Mouse (Mus musculus) layer of hippocampus, adult 8-10 months (tissue): ENCODE data around the gene Crcp. TPM values are rescaled to one million over a fixed set of nuclear protein-coding genes. Genes with fewer than 3 reads are reported as not detected.
"Not testable (repeated sequence)": the region's sequence is repeated elsewhere in the genome, so short reads cannot be mapped to it uniquely, and the experiment has no call there.

Source experiments
- DNase-seq, 2 experiments: peaks; one replicate each; pipeline ENCODE4 v3.0.0; 2022; ENCODE audit warnings: low spot score in 2 of 2
- total RNA-seq, 4 experiments: library from RNA; stranded (reverse); gene quantifications; 2 replicates each; pipeline ENCODE4 v1.2.4; 2022

The Crcp gene
- total RNA-seq, 4 experiments from 2014 or later = 31.8 to 38.2 (median 35.6) TPM

DNA sequence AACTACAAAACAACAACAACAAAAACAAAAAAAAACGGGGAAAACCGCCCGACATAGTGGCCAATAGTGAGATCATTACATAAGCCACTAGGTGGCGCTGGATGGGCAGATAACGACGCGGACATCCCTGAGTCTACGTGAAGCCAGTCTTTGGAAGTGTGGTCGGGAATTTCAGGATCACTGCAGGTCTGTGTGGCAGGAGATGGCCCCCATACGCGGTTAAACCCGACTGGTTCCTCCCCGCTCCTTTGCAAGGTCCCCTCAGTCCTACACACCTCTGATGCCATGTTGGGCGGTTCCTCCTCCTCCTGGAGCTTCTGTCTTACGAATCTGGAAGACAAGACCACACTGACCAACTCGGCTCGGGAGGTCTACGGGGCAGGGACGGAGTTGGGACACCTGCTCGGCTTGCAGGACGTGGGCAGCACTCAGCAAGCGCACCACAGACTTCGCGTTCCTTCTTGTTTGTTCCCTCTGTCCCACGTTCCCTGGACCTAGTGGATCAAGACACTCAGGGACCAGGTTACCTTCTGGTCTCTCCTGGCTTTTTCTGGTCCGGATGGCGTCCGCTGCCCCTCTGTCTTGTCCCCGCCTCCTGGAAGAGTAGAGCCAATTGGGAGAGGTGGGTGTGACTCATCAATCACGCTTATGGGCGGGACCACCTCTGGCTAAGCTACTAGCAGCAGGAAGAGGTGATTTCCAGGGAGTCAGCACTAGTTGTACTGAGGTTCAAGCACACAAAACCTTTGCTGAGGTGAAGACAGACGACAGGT is 5.1 kb upstream of the Crcp start:
- DNase-seq = peak; percentile 67 to 70

DNA sequence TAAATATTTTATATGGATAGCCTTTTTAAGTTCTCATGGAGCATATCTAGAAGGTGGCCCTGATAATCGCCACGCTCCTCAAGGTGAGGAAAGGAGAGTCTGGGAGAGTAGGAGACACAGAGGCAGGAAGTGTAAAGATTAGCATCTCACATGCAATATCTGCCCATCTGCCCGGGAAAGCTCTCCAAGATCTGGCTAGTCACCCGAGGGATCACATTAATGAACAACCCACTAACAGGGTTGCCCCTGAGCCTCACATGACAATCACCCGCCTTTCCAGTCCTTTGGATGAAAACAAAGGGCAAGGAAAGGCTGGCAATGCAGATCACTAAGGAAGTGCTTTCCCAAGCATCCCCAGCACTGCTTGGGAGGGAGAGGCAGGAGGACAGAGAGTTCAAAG is 2.0 kb upstream of the Crcp start:
- DNase-seq = no peak

DNA sequence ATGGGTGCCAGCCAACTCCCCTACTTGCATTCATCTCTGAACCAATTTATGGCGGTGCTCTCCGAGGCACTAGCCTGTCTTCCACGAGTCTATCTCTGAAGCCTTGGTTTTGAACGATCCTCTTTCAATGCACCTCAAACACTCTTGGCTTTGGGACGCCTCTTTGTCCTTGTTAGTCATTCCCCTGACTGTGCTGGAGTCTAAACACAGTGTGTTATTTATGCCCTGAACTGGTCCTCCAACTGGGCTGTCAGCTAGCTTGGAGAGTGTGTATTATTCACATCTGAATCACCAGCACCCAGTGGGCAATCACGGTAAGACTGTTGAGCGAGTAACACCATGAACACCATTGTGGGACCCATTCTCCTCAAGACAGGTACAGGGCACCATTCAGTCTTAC is 1.4 kb upstream of the Crcp start:
- DNase-seq = no peak

DNA sequence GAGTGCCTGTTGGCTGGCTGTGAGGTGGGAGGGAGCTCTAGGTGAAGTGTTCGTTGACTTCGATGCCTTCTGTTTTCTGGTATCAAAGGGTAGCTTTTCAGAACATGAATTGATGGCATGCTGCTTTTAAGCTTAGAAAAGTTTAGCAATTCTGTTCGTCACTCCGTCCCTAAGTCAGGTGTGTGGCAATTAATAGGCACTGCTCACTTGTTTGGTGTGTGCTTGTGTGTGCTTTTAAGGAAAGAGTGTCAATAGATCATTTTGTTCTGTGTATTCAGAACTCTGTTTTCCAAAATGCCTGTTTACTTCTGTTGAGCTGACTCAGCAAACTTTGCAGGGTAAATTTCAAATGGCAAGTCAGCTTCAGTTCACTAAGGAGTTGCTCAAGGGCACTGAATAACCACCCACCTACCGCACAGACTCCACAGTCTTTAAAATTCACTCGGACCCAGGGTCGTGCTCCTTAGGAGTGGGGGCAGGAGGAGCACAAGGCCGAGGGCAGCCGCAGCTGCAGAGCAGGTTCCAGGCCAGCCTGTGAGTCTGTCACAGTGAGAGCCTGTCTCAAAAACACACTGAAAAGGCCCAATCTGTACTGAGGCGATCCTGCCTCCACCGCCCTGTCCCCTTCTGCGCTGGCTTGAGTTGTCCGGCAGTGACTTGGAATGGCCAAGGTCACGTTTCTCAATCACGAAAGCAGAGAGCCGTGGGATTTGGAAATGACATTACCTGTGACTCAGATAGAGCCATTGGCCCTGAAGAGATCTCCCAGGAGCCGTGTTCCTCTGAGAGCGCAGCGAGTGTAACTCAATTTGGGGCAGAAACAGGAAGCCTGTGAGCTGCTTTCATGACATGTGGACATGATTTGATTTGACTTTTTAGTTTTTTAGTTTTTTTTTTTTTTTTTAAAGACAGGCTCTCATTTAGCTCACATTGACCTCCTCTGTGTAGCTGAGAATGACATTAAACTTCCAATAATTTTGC is 2.6 kb downstream of the Crcp start:
- DNase-seq = no peak

DNA sequence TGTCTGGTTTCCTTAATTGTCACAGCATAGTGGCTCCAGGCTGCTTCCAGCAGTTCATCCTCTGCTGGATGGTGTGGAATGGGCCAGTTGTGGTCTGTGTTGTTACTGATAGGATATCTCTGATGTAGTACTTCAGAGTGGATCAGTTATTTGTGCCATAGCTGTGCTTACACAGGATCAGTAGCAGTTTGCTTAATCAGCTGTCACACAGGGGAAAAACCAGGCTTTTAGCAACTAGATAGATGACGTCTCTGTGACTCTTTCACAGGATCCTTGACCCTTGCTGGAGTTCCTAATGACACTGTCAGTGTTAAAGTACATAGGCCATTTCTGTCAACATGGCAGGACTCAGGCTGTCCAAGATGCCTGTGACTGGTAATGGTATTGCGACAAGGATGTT is 4.8 kb downstream of the Crcp start:
- DNase-seq = no peak

DNA sequence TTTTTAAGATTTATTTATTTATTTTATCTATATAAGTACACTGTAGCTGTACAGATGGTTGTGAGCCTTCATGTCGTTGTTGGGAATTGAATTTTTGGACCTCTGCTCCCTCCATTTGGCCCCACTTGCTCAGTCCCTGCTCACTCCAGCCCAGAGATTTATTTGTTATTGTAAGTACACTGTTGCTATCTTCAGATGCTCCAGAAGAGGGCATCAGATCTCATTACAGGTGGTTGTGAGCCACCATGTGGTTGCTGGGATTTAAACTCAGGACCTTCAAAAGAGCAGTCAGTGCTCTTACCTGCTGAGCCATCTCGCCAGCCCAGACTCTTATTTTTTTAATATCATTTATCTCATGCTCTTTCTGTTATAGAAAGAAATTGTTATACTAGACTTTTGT is 7.2 kb downstream of the Crcp start:
- DNase-seq = not testable (repeated sequence)

DNA sequence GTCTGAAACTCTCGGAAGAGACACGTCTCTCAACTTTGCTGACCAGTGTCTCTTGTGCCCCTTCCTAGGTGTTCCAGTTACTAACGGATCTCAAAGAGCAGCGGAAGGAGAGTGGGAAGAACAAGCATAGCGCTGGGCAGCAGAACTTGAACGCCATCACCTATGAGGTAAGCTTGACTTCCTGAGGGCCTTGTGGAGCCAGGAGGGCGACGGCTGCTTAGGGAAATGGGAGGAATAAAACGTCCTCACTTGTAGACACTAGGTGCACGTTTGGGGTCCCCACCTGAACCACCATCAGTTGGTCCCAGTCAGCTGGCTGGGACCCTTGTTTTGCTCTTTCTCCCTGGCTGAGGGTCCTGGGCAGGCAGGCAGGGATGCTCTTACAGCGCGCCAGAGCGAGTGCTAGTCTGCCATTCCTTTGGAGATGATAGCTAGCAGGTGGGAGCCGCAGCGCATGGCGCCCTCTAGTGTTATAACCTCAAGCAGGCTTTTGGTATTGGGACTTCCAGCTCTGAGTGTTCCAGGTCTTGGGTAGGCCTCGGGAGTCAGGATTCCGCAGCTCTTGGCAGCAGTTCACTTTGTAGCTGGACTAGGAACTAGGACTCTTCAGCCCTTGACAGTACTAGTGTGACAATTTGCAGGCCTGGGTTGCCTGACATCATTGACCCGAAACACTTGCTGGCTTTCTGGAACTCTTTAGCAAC is 8.8 kb downstream of the Crcp start:
- peak in 1 of 2 experiments; percentile 69 for DNase-seq

DNA sequence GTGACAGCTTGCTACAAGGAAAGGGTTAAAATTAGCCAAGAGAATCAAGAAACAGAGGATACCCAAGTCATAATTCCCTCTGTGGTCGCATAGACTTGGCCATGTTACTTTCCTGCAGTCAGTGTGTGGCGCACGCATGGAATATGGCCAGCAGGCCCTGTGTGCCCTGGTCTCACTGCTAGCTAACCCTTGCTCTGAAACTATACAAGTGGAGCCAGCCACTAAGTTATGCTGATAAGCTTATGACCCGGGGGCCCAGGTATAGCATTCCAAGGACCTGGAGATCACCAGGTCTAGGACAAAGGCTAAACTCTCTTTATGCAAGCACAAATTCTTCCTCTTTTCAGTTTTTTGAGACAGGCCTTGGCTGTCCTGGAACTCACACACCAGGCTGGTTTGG is 11.7 kb downstream of the Crcp start:
- DNase-seq = no peak

DNA sequence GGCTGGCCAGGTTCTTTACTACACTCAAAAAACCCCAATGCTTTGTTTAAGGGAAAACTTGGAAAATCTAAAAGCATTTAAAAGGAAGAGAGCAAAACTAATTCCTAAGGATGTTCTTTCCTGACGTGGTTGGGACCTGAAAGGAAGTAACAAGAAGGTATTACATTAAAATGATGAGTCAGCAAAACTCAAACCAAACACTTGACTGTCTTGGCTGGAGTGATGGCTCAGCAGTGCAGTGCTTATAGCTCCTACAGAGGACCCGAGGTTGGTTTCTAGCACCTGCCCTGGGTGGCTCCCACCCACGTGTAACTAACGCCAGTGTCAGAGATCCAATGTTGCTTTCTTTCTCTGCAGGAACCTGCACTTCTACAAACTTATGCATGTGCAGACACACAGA is 12.2 kb downstream of the Crcp start:
- DNase-seq = no peak

DNA sequence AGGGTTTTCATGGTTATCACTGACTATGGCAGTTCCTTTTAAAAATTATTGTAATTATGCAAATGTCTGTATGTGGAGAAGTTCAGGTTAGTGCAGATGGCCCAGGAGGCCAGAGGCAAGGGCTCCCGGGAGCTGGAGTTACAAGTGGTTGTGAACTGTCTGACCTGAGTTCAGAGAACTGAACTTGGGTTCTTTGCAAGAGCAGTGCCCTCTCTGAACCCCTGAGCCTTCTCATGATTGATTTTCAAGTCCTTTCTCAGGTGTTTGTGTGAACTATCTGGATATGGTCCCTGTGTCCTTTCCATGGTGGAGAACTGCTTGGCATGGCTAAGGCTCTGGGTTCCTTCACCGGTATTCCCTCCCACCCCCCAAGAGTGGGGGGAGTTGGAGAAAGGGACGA is 14.7 kb downstream of the Crcp start:
- DNase-seq = no peak

DNA sequence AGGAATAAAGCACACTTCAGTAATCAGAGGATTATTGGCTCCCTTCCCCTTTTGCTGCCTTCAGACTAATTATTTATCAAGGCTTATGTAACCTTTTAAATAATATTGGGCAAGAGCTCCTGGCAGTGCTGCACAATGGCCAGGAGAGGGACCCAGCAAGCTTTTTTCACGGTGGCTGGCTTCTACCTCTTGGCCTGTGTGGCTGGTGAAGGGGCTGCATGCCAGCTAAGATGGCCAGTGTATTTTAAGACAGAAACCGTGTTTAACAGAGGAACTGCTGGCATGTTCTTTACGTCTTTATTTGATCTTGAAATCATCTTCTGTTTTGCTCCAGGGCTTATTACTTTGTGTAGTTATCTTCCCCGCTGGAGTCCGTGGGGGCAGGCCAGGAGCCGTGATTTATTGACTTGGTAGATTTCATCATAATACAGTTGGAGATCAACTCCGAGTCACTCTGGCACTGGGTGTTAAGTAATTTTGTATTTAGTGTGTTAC is 15.2 kb downstream of the Crcp start:
- peak; percentile 55 to 60 for DNase-seq

DNA sequence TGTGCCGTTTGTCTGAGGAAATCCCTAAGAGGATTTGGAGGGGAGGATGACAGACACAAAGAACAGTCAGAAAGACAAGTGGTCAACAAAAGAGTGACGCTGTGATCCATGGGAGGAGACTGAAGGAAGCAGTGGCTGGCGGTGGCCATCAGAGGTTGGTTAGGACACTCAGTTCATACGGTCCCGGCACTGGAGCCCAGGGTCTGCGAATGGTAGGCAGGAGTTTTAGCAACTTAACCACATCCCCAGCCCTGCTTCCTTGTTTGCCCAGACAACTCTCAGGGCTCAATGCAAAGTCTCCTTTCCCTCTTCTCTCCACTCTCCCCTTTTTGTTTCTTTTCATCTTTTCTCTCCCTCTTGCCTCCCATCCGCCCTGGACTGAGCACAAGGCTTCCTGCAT is 17.0 kb downstream of the Crcp start:
- DNase-seq = no peak

DNA sequence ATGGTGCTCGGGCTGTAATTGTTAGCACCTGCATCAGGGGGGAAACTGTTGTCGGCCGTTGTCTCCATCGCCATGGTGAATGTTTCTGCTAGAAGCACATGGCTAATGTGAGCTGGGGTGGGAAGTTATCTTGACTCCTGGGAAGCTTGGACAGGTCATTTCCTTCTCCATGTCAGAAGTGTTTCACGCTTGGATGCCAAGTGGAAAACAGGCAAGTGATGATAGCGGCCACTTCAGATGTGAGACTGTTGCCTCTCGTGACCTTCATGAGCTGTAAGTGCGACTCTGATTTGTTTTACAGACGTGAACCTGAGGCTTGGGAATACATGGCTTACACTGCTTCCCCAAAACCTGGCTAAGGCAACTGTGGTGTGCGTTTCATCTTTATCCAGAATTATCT is 17.5 kb downstream of the Crcp start:
- DNase-seq = no peak

DNA sequence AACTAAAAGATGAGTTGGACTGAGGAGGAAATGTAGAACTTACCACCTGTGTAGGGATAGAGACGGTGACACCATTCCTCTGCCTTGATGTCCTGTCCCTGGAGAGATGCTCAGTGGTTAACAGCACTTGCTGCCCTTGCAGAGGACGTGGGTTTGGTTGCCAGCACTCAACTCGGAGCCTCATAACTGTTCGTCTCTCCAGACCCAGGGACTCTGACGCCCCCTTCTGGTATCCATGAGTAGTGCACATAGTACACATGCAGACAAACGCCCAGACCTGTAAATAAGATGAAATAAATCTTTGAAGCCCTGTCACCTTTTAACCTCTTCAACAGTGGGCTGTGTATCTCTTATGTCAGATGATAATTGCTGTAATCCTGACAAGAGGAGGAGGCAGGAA is 17.9 kb downstream of the Crcp start:
- DNase-seq = no peak

DNA sequence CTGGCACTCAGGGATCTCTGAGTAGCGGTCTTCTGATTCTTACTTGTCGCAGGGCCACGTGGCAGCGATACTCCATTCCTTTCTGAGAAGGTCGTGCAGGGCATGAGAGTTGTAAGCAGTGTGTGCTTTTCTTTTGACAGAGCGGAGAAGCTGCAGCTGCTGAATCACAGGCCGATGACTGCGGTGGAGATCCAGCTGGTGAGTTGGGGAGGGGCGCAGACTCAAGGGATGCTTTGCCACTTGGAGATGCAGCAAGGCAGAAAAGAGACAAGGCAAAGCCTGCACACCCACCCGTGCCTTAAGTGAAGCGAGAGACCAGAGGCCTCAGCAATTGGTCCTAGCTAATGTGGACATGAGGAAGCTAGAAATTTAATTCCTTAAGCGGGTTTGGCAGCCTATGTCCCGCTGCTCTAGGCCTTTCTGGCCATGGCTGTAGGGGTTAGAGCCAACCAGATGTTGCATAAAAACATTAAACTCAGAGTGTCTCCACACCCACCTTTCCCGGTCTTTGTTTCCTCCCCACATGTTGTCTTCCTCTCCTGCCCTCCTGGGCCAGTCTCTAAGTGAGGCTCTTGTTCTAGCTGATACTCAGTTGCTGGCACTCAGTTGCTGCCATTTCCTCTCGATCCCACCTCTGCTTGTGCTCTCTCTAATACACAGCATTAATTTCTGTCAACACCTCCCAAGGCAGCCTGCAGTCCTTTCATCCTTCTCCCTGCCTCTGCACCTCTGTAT is 19.9 kb downstream of the Crcp start:
- DNase-seq = no peak

DNA sequence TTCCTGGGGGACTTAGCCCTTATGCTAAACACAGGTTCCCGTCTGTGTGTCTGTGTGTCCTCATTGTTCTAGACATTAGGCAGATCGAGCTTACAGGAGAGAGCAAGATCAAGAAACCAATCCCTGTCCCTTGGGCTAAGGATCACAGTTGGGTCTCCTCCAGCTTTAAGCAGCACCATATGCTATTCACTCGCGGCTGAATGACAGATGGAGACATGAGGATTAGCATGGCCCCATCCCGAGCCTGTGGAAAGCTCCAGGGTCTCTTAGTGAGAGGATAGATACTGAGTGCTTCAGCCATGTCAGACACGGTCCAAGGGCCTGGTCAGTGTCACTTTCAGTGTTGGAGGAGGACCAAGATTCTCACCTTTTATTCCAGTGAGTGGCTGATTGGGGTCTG is 21.3 kb downstream of the Crcp start:
- DNase-seq = no peak

DNA sequence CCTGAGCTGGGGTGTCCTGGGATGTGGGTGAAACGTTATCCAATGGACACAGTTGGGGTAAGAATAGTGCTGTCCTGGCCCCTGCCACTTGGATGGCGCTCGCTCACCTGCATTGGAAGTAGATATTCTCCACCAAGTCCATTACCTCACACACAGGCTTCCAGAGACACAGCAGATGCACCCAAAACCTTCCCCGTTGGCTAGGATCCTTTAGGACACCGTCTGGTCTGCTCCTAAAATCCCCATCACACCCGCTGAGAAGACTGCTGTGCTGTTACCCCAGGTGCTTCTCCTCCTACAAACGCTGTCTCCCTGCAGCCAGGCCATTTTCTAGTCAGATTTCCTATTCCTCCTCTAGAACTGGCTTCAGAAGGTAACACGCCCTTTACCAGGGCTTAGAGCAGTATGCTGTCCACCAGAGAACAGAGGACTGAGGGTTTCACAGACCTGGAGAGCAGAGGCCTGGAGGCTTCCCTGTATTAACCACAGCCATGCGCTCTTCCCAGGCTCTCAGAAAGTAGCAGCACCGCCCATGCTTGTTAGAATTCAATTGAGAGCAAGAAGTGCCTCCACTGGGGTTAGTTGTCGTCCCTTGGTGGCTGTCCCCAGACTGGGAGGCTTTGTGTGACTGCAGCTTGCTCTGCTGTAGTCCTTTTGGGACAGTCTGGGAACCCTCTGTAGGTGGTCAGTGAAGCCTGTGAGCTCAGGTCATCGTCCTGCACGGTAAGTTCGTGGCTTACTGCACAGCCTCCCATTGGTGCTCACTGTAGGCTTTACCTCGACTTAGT is 22.2 kb downstream of the Crcp start:
- DNase-seq = no peak

DNA sequence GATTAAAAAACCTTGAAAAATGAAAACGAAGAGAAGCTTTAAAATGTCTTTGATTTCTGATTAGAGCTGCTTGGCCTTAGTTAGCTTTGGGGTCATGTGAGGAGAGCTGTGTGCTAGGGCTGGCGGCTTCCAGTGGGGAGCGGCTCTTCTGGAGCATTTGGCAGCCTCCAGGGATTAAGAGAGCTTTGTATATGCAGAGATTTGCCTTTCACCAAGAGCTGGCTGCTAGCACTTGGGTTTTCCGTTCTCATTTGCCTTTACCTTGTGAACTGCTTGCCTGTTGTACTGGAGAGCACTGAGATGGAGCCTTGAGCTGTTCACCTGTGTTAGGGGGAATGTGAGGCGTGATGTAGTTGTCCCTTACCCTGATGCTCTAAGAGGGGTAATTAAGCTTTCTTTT is 23.4 kb downstream of the Crcp start:
- DNase-seq = no peak

DNA sequence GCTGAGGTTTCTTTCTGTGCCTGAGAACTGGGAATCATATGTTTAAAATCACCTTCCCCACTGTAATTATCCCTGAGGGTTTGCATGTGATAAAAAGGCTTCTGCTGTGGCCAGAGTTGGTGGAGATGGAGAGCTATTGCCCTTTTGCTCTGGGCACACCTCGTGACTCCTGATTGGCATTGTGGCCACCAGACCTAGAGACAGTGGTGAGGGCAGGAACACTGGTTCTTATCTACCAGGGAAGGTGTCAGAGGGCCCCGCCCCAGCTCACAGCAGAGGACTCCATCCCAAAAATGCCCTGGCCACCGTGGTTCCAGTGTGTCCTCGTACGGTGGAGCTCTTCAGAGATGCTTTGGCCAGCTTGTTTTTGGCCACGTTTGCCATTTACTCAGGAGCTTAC is 23.9 kb downstream of the Crcp start:
- DNase-seq = no peak

DNA sequence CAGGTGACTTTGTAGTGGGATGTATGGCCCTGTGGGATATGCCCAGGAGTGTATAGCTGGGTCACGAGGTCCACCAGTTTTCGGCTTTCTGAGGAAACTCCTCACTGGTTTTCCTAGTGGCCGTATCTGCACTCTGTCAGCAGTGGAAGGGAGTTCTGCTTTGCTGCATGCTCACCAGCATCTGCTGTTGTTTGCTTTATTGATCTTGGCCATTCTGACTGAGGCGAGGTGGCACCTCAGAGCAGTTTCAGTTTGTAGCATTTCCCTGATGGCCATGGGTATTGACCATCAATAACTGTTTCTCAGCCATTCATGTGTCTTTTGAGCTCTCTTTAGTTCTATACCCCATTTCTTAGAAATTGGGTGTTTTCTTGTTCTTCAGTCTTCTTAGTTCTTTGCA is 26.6 kb downstream of the Crcp start:
- DNase-seq = no peak
